Mouse (Mus musculus) hematopoietic stem cell, adult 5-6 weeks (primary cell): Measurements from ENCODE around the gene Tnfsf10. TPM values are rescaled to one million over a fixed set of nuclear protein-coding genes. Genes with fewer than 3 reads are reported as not detected.
"Not testable (repeated sequence)": the region's sequence is repeated elsewhere in the genome, so short reads cannot be mapped to it uniquely, and the experiment has no call there.

Source experiments
- ATAC-seq, 2 experiments: fragments of 125-278 bp in 1 of 2; replicated peaks in 1 of 2; 2 replicates each; pipeline ENCODE4 v1.8.0; 2016 to 2017; ENCODE audit warnings: inconsistent platforms in 2 of 2, mild to moderate bottlenecking in 2 of 2, moderate number of reproducible peaks in 2 of 2, low read depth in 1 of 2, moderate TSS enrichment in 1 of 2; ENCODE audit not compliant: low FRiP score in 2 of 2, poor library complexity in 2 of 2, severe bottlenecking in 2 of 2, insufficient read depth in 1 of 2, low TSS enrichment in 1 of 2
- total RNA-seq: library from RNA; stranded (forward); fragments of 172-1452, 232-1000 nt; gene quantifications from 2 replicates; pipeline ENCODE4 v1.2.3, GENCODE M21; 2017

Gene Tnfsf10
- 30.1 and 32.7 TPM in 2 replicates for total RNA-seq

- peak; percentile 96 for ATAC-seq
Measured at GRCm38 (mm10) chr3:27316559-27317287, at the start of gene Tnfsf10. TSS of gene Tnfsf10 (plus strand) at chr3:27317028.

GRCm38 (mm10) chr3:27267327-27267726 is 49.5 kb upstream of the Tnfsf10 start:
- no peak for ATAC-seq

- no peak for ATAC-seq
Measured at GRCm38 (mm10) chr3:27267887-27268286, 48.9 kb upstream of the Tnfsf10 start.

GRCm38 (mm10) chr3:27269151-27269550 is 47.7 kb upstream of the Tnfsf10 start:
- no peak for ATAC-seq

GRCm38 (mm10) chr3:27270160-27270962 is 46.5 kb upstream of the Tnfsf10 start:
- peak; percentile 85 to 86 for ATAC-seq

- ATAC-seq: no peak
Measured at GRCm38 (mm10) chr3:27272926-27273745, 43.7 kb upstream of the Tnfsf10 start.

GRCm38 (mm10) chr3:27279286-27279925 is 37.4 kb upstream of the Tnfsf10 start:
- not testable (repeated sequence) for ATAC-seq

GRCm38 (mm10) chr3:27280280-27280749 is 36.5 kb upstream of the Tnfsf10 start:
- ATAC-seq: peak; percentile 36 to 50; a peak in 3 of 4 replicates

- ATAC-seq: peak; percentile 23 to 42; a peak in 2 of 4 replicates
Measured at GRCm38 (mm10) chr3:27283071-27283713, 33.6 kb upstream of the Tnfsf10 start.

GRCm38 (mm10) chr3:27283796-27284195 is 33.0 kb upstream of the Tnfsf10 start:
- ATAC-seq: no peak

- no peak for ATAC-seq
Measured at GRCm38 (mm10) chr3:27284227-27284626, 32.6 kb upstream of the Tnfsf10 start.

GRCm38 (mm10) chr3:27285072-27285471 is 31.8 kb upstream of the Tnfsf10 start:
- peak; percentile 4 to 25; a peak in 1 of 4 replicates for ATAC-seq

- no peak for ATAC-seq
Measured at GRCm38 (mm10) chr3:27288301-27288700, 28.5 kb upstream of the Tnfsf10 start.

- ATAC-seq: no peak
Measured at GRCm38 (mm10) chr3:27288909-27289308, 27.9 kb upstream of the Tnfsf10 start.

GRCm38 (mm10) chr3:27290285-27290684 is 26.5 kb upstream of the Tnfsf10 start:
- ATAC-seq: no peak

GRCm38 (mm10) chr3:27290945-27291344 is 25.9 kb upstream of the Tnfsf10 start:
- peak; percentile 81 to 87 for ATAC-seq

- ATAC-seq: peak; percentile 60 to 82
Measured at GRCm38 (mm10) chr3:27291411-27291810, 25.4 kb upstream of the Tnfsf10 start.
